Mouse (Mus musculus) kidney, postnatal 36 days (tissue): ENCODE results near the gene Krtap9-5.

Experiments
- DNase-seq, 2 experiments: peaks; one replicate each; pipeline ENCODE4 v3.0.0; 2021 to 2022; ENCODE audit warnings: mixed read lengths in 2 of 2

Krtap9-5 gene

GRCm38 (mm10) chr11:99948175-99948574, at the start of gene Krtap9-5:
Krtap9-5 (plus strand) TSS chr11:99948475.
- no peak for DNase-seq

GRCm38 (mm10) chr11:99907620-99908019, 40.7 kb upstream of the Krtap9-5 start, which contains the start of gene Krtap31-1:
Krtap31-1 (plus strand) TSS chr11:99907920.
- no peak for DNase-seq

DNA sequence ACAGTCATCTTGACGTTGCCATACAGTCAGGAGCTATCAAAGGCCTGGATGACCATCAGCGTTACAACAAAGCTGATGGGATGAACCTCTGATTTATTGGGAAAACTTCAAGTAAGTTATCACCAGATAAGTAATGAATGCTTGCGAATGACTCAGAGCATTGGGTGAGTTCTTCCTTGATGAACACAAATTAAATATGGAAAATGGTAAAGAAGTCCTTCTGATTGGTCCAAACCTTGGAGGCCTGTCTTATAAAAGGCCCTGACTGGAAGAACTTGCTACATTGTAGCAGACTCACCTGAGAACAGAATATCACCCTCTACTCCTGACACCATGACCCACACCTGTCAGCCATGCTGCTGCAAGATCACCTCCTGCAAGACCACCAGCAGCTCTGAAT, 33.8 kb upstream of the Krtap9-5 start, which contains the start of gene Gm11565:
Gm11565 (plus strand) TSS at position 301 of the 400 bp plus-strand sequence.
- DNase-seq: no peak

DNA sequence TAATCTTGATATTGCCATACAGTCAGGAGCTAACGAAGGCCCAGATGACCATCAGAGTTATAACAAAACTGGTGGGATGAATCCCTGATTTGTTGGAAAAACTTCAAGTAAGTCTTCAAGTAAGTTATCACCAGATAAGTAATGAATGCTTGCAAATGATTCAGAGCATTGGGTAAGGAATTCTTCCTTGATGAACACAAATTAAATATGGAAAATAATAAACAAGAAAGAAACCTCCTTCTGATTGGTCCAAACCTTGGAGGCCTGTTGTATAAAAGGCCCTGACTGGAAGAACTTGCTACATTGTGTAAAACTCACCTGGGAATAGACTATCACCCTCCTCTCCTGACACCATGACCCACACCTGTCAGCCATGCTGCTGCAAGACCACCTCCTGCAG, 12.3 kb upstream of the Krtap9-5 start, which contains the start of gene Krtap31-2:
Krtap31-2 (plus strand) TSS at position 301 of the 400 bp plus-strand sequence.
- DNase-seq: no peak

- no peak for DNase-seq
These were observed 10.5 kb upstream of the Krtap9-5 start for GRCm38 (mm10) chr11:99937751-99938264.

DNA sequence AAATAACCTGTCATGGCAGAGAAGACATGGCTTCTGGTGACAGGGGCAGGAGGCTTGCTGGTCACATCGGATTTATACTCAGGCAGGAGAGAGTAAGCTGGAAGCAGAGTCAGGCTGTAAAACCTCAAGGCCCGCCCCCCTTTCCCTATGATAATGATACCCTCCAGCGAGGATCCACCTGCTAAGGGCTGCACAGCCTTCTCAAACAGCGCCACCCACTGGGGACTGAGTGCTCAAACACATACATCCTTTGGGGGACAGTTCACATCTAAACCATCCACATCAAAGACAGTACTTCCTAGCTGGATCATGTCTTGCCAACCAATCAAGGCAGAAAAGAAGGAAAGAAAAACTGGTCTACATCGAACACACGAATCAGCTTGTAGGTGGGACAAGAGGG, 15.9 kb downstream of the Krtap9-5 start:
- no peak for DNase-seq

DNA sequence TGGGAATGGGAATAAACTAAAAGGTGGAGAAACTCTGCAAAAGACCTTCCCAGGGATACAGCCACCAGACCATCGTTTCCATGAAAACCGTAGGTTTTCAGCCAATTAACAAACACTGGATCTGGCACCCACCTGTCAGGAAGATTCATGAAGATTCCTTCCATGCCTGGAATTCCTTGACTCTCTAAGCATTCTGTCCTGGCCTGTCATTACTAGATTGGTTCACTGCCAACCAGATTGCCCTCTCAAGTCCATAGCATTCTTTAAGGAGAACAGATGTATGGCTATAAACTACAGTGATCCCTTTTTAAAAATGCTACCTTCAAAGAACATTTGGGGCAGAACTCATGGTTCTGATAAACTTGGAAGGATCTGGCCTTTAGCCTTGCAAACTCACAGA, 17.7 kb downstream of the Krtap9-5 start:
- DNase-seq: no peak

- DNase-seq: no peak
These were observed 30.7 kb downstream of the Krtap9-5 start, which contains the start of gene Krtap29-1 for GRCm38 (mm10) chr11:99978953-99979352. Krtap29-1 (minus strand) TSS chr11:99979053.

GRCm38 (mm10) chr11:99982731-99983130, 34.5 kb downstream of the Krtap9-5 start:
- DNase-seq: no peak

DNA sequence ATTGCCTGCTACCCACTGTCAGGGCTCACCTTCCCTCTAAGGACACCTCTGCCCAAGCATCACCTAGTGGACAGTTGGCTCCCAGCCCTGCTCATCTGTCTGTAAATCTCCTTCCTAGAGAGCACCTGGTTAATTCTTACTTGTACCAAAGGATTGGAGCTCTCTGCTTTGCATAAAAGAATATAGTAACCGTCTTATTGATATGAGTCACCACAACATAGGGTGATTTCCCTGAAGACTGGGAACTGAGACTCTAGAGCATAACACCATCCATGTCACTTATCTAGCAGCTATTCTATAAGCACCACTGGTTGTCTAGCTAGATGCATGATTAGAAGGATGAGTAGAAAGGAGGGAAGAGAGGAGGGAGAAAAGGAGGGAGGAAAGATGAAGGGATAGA, 35.2 kb downstream of the Krtap9-5 start:
- DNase-seq: no peak

DNA sequence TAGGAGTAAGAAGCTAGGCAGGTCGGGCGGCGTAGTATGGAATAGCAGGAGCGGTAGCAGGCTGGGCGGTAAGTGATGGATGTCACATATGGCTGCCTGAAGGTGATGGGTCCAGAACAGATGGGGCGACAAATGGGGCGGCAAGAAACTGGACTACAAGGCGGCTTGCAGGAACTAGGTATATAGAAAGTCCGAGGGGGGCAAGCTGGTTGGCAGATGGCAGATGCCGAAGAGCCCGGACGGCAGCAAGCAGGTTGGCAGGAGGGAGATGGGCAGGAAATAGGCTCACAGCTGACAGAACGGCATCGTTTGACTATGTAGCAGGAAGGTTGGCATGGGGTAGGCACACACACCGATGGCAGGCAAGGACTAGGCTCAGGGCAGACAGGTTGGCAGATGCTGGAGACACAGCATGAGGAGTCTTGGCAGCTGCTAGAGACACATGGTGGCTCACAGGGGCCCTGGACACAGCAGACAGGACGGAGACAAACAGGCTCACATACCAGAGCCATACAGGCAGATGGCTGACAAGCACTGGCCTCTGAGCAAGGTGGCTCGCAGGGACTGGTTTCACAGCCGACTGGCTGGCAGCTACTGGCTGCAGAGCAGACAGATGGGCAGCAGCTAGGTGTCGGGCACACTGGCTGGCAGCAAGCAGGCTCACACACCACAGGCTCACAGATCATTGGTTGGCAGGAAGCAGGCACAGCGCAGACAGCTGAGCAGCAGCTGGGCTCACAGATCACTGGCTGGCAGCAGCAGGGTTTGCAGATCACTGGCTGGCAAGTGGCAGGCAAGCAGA, 37.2 kb downstream of the Krtap9-5 start:
- DNase-seq: peak in 1 of 2 experiments; percentile 6

GRCm38 (mm10) chr11:99986180-99986647, 37.9 kb downstream of the Krtap9-5 start, which contains the start of gene Krtap16-1:
Krtap16-1 (minus strand) TSS chr11:99986597.
- DNase-seq: no peak

GRCm38 (mm10) chr11:99988530-99988929, 40.3 kb downstream of the Krtap9-5 start:
- no peak for DNase-seq

GRCm38 (mm10) chr11:99989881-99990405, 41.7 kb downstream of the Krtap9-5 start:
- no peak for DNase-seq

DNA sequence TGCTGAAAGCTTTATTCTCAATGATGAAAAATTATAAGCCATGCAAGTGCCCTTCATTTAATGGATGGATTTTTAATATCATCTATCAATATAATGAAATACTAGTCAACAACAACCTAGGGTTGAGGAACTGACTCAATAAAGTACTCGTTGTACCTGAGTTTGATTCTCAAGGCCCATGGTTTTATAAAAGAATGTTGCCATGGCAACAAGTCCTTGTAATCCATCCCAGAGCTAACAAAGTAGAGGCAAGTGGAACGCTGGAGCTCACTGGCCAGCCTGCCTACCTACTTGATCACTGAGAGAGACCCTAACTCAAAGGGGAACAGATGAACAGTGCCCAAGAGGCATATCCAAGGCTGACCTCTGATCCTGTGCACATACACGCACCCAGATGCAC, 42.3 kb downstream of the Krtap9-5 start:
- no peak for DNase-seq

GRCm38 (mm10) chr11:99993620-99994383, 45.5 kb downstream of the Krtap9-5 start, which contains the start of gene Krtap17-1:
Krtap17-1 (minus strand) TSS chr11:99993994.
- DNase-seq: no peak

- DNase-seq: no peak
These were observed 46.0 kb downstream of the Krtap9-5 start for GRCm38 (mm10) chr11:99994384-99994661.

- DNase-seq: no peak
These were observed 50.8 kb downstream of the Krtap9-5 start for GRCm38 (mm10) chr11:99999091-99999490.
